Mouse (Mus musculus): ENCODE measurements around the gene Naalad2.
A peak's percentile ranks its signal among the peaks of the same experiment; 100 is the strongest.
"Not testable (repeated sequence)": the region's sequence is repeated elsewhere in the genome, so short reads cannot be mapped to it uniquely, and the experiment has no call there.

Gene Naalad2

DNA sequence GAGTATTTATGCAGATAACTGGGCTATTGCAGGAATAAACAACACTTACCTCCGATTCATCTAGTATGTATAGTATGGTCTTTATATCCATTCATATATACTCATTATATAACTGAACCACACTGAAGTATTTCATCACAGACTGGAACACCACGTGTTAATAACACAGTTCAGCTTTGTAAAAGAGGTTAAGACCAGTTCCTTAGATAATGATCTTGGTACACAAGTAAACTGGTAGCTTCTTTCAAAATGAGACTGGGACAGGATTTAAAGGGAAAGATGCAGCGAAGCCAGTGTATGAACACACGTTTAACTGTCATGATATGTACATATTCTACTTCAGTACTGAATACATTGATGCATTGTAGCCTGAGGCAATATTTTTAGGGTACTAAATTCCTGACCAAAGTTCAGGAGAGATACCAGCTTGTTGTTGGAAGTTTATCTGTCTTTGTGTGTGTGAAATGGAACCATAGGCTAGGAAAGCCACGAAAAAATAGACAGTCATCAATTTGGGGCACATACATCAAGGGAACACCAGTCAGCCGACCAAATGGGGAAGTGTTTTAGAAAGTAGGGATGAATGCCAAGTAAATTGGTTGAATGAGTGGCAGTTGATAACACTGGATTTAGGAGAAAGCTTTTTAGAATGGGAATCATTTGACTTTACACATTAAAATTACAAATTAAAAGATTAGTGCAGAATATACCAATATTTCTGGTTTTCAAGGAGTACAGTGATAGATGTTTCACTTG is 109.6 kb downstream of the Naalad2 start:
- Histone ChIP-seq H3K4me1 (replicated peaks; ENCODE audit: low read depth, low read length) (peaks cover 23% of the 10 kb centered on the region), H3K36me3 (ENCODE audit: insufficient read depth, low read length) (peaks cover 15% of the 10 kb centered on the region), H3K27me3 (ENCODE audit: insufficient read depth, low read length) (no peaks in the 10 kb centered on the region), H3K9me3 (ENCODE audit: low read length) (peaks cover 4% of the 10 kb centered on the region; the same call in 1 of the 2 replicates), H3K4me3 (replicated peaks; ENCODE audit: low read length) (peak overlapping the region; percentile 94)
- no peak for TF ChIP-seq NANOG (IDR thresholded peaks at IDR 0.05; ENCODE audit: borderline replicate concordance, low read length)
- no peak for TF ChIP-seq CTCF (conservative IDR thresholded peaks at IDR 0.05; ENCODE audit: low read length)
- no peak for TF ChIP-seq POU5F1 (IDR thresholded peaks at IDR 0.05; ENCODE audit: borderline replicate concordance, low read length)

DNA sequence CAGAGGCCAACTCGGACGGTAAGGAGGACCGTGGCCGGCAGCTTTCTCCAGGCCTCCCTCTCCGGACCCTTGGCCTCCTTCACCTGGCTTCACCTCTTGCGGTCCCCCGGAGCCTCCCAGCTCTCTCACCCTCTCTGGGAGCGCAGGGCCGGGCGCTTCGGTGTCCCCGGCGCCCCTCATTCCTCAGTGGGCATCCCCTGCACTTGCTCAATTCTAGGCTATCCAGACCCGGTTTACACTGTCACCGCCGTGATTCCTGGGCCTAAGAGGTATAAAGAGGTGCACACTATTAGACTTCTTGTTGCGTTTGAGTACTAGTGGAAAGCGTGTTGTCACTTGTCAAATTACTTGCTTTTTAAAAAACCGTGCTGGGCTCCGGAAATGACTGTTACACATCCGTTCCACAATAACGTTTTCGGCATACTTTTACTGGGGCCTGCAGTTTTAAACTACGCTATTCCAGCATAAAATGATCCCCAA is 110.3 kb downstream of the Naalad2 start:
- Histone ChIP-seq H3K4me1 (replicated peaks; ENCODE audit: low read depth, low read length) (peaks cover 23% of the 10 kb centered on the region), H3K9me3 (ENCODE audit: low read length) (peaks cover 4% of the 10 kb centered on the region; the same call in 1 of the 2 replicates), H3K4me3 (replicated peaks; ENCODE audit: low read length) (peak overlapping the region; percentile 94), H3K36me3 (ENCODE audit: insufficient read depth, low read length) (peaks cover 13% of the 10 kb centered on the region), H3K27me3 (ENCODE audit: insufficient read depth, low read length) (no peaks in the 10 kb centered on the region)
- TF ChIP-seq POU5F1 (IDR thresholded peaks at IDR 0.05; ENCODE audit: borderline replicate concordance, low read length) (no peak), CTCF (conservative IDR thresholded peaks at IDR 0.05; ENCODE audit: low read length) (no peak), NANOG (IDR thresholded peaks at IDR 0.05; ENCODE audit: borderline replicate concordance, low read length) (no peak)

DNA sequence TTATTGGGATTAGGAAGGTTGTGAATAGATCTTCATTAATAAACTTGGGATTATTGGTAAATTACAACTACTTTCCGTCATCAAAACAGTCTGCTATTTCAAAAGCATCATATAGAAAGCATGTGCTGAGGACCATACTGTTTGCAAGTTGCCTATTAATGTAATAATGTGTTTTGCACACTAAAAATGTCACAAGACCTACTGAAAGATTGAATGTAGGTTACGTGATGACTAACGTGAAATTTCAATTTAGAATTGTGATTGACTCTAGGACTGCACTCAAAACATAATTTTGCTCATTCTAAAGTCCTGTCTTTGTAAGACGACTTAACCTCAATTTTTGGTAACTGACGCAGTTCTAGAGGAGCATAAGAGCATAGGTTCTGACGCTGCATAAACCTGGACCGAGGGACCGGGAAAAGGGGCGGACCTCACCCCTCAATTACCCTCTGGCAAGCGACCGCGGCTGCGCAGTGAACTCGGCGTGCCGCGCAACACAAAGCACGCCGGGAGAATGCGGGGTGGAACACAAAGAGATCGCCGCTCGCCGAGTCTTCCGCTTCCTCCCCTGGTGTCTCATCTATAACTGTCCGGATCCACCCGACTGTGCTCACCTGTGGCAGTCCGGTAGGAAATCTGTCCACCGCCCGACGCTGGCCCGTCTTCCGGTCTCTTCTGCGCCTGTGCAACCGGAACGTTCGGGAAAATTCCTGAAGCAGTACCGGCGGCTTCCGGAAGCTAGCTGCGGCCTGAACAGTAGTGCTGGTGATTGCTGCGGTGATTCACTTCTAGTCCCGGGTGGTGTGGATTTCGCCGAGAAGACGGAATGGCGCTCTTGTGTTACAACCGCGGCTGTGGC is 111.0 kb downstream of the Naalad2 start, which contains the start of gene Chordc1:
Gene Chordc1 (plus strand): TSS at position 555 of the 859 bp plus-strand sequence.
- H3K4me1 ChIP-seq (replicated peaks; ENCODE audit: low read depth, low read length), result peaks cover 23% of the 10 kb centered on the region
- no peak for TF ChIP-seq CTCF (conservative IDR thresholded peaks at IDR 0.05; ENCODE audit: low read length)
- no peak; the same call in 1 of the 2 replicates for TF ChIP-seq POU5F1 (IDR thresholded peaks at IDR 0.05; ENCODE audit: borderline replicate concordance, low read length)
- TF ChIP-seq NANOG (IDR thresholded peaks at IDR 0.05; ENCODE audit: borderline replicate concordance, low read length), result no peak
- H3K27me3 ChIP-seq (ENCODE audit: insufficient read depth, low read length), result no peaks in the 10 kb centered on the region
- peak within 1 kb of the TSS; percentile 94 for H3K4me3 ChIP-seq (replicated peaks; ENCODE audit: low read length)
- H3K9me3 ChIP-seq (ENCODE audit: low read length), result peaks cover 4% of the 10 kb centered on the region; the same call in 1 of the 2 replicates
- peaks cover 9% of the 10 kb centered on the region for H3K36me3 ChIP-seq (ENCODE audit: insufficient read depth, low read length)

DNA sequence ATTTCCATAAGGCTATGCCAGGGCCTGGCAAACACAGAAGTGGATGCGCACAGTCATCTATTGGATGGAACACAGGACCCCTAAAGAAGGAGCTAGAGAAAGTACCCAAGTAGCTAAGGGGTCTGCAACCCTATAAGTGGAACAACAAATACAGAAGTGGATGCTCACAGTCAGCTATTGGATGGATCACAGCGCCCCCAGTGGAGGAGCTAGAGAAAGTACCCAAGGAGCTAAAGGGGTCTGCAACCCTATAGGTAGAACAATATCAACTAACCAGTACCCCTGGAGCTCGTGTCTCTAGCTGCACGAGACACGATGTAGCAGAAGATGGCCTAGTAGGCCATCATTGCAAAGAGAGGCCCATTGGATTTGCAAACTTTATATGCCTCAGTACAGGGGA is 124.1 kb downstream of the Naalad2 start:
- TF ChIP-seq CTCF (conservative IDR thresholded peaks at IDR 0.05; ENCODE audit: low read length), result peak; percentile 50
- not testable (repeated sequence) for H3K4me3 ChIP-seq (replicated peaks; ENCODE audit: low read length); H3K4me1 ChIP-seq (replicated peaks; ENCODE audit: low read depth, low read length); H3K27me3 ChIP-seq (ENCODE audit: insufficient read depth, low read length); H3K36me3 ChIP-seq (ENCODE audit: insufficient read depth, low read length); H3K9me3 ChIP-seq (ENCODE audit: low read length)

GRCm38 (mm10) chr9:18277497-18277896 is 125.3 kb downstream of the Naalad2 start:
- H3K4me1 ChIP-seq (replicated peaks; ENCODE audit: low read depth, low read length), result no peaks in the 10 kb centered on the region; the same call in 1 of the 2 replicates
- TF ChIP-seq POU5F1 (IDR thresholded peaks at IDR 0.05; ENCODE audit: borderline replicate concordance, low read length) (no peak), CTCF (conservative IDR thresholded peaks at IDR 0.05; ENCODE audit: low read length) (peak; percentile 22), NANOG (IDR thresholded peaks at IDR 0.05; ENCODE audit: borderline replicate concordance, low read length) (no peak)
- H3K4me3 ChIP-seq (replicated peaks; ENCODE audit: low read length), result no peak overlapping the region
- no peaks in the 10 kb centered on the region for H3K27me3 ChIP-seq (ENCODE audit: insufficient read depth, low read length)
- H3K36me3 ChIP-seq (ENCODE audit: insufficient read depth, low read length), result no peaks in the 10 kb centered on the region
- no peaks in the 10 kb centered on the region for H3K9me3 ChIP-seq (ENCODE audit: low read length)

DNA sequence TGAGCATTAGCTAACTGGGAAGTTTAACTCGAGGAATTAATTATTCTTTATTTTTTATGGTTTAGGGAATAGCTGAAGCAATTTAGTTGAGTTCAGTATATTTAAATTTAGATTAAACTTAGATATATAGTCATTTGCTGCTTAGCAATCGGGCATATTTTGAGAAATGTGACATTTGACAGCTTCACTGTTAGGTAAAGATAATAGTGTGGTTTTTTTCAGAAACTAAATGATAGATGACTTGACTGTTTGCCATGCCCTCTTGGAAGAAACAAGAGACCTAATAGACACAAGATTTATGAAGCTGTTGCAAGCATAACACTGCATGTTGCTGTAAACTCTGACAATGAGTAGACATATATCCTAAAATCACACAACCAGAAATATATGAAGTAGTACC is 126.0 kb downstream of the Naalad2 start:
- no peaks in the 10 kb centered on the region for H3K4me1 ChIP-seq (replicated peaks; ENCODE audit: low read depth, low read length)
- H3K4me3 ChIP-seq (replicated peaks; ENCODE audit: low read length), result no peak overlapping the region
- TF ChIP-seq CTCF (conservative IDR thresholded peaks at IDR 0.05; ENCODE audit: low read length), result no peak
- TF ChIP-seq NANOG (IDR thresholded peaks at IDR 0.05; ENCODE audit: borderline replicate concordance, low read length), result no peak
- no peak for TF ChIP-seq POU5F1 (IDR thresholded peaks at IDR 0.05; ENCODE audit: borderline replicate concordance, low read length)
- H3K27me3 ChIP-seq (ENCODE audit: insufficient read depth, low read length), result no peaks in the 10 kb centered on the region
- H3K9me3 ChIP-seq (ENCODE audit: low read length), result no peaks in the 10 kb centered on the region
- H3K36me3 ChIP-seq (ENCODE audit: insufficient read depth, low read length), result no peaks in the 10 kb centered on the region

DNA sequence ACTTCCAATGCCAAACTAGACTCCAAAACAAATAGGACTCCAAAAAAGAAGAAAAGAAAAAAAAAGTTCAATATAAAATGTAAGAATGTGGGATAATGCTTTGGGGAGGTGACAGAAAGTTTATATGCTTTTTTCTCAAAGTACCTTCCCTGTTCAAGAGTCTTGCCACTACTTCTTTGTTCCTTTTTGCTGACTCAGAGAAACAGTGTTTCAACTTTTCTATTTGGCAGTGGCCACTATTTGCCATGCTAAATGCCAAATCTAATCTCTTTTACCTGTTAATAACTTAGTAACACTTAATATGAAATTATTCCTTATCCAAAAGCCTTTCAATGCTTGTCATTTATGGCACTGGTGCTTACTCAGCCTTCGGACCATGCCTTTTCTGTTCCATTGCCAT is 126.9 kb downstream of the Naalad2 start:
- no peak overlapping the region for H3K4me3 ChIP-seq (replicated peaks; ENCODE audit: low read length)
- no peaks in the 10 kb centered on the region for H3K36me3 ChIP-seq (ENCODE audit: insufficient read depth, low read length)
- no peak for TF ChIP-seq CTCF (conservative IDR thresholded peaks at IDR 0.05; ENCODE audit: low read length)
- no peak for TF ChIP-seq NANOG (IDR thresholded peaks at IDR 0.05; ENCODE audit: borderline replicate concordance, low read length)
- no peak for TF ChIP-seq POU5F1 (IDR thresholded peaks at IDR 0.05; ENCODE audit: borderline replicate concordance, low read length)
- no peaks in the 10 kb centered on the region for H3K4me1 ChIP-seq (replicated peaks; ENCODE audit: low read depth, low read length)
- H3K27me3 ChIP-seq (ENCODE audit: insufficient read depth, low read length), result no peaks in the 10 kb centered on the region
- H3K9me3 ChIP-seq (ENCODE audit: low read length), result no peaks in the 10 kb centered on the region
